Mouse (Mus musculus): ENCODE data around the gene Gm39566. TPM values are rescaled to one million over a fixed set of nuclear protein-coding genes. Genes with fewer than 3 reads are reported as not detected.

Gm39566 gene
- polyA plus RNA-seq, 1 experiment: not detected

DNA sequence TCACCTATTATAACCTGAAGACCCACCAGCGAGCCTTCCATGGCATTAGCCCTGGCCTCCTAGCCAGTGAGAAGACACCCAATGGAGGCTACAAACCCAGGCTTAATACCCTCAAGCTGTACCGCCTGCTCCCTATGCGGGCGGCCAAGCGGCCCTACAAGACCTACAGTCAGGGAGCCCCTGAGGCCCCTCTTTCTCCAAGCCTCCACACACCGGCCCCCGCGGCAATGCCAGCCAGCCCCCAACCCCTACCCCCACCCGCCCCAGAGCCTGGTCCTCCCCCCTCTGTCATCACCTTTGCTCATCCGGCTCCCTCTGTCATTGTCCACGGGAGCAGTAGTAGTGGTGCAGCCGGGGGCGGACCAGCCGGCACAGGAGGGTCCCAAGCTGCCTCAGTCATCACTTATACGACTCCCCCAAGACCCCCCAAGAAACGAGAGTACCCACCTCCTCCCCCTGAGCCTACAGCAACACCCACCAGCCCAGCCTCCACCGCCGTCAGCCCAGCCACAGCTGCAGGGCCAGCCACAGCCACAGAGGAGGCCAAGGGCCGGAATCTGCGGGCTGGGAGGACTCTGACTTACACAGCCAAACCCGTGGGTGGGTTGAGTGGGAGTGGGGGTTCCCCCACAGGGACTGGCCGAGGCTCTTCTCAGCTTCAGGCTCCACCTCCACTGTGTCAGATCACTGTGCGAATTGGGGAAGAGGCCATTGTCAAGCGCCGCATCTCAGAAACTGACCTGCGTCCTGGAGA, 37.4 kb downstream of the Gm39566 start:
- no peak overlapping the region for H3K27ac ChIP-seq (ENCODE audit: insufficient read depth, low read length)

GRCm38 (mm10) chr11:69776488-69776887, 38.6 kb downstream of the Gm39566 start:
- H3K4me1 ChIP-seq (ENCODE audit: control insufficient read depth, insufficient read depth, low read length): peaks cover 6% of the 10 kb centered on the region
- no peaks in the 10 kb centered on the region for H3K27me3 ChIP-seq (ENCODE audit: control insufficient read depth, insufficient read depth, low read length, poor library complexity, severe bottlenecking)
- H3K36me3 ChIP-seq (ENCODE audit: control insufficient read depth, insufficient read depth, low read length, poor library complexity, severe bottlenecking): no peaks in the 10 kb centered on the region
- peak overlapping the region; percentile 19 for H3K9ac ChIP-seq (ENCODE audit: low read depth, poor library complexity, severe bottlenecking)
- TF ChIP-seq CTCF (IDR thresholded peaks at IDR 0.05; ENCODE audit: low read depth, low read length): no peak
- TF ChIP-seq POLR2A (IDR thresholded peaks at IDR 0.05; ENCODE audit: insufficient read depth, low read length): no peak
- no peak for TF ChIP-seq EP300 (IDR thresholded peaks at IDR 0.05; ENCODE audit: insufficient read depth, low read depth, low read length)
- H3K27ac ChIP-seq (ENCODE audit: insufficient read depth, low read length): no peak overlapping the region
- H3K9me3 ChIP-seq (replicated peaks; ENCODE audit: control insufficient read depth, insufficient read depth, low read length, poor library complexity, severe bottlenecking): no peaks in the 10 kb centered on the region
- no peak overlapping the region for H3K4me3 ChIP-seq (ENCODE audit: low read depth, low read length)

More for the DNA sequence above, 37.4 kb downstream of the Gm39566 start:
- no peaks in the 10 kb centered on the region for H3K9me3 ChIP-seq (replicated peaks; ENCODE audit: control insufficient read depth, insufficient read depth, low read length, poor library complexity, severe bottlenecking)
- no peaks in the 10 kb centered on the region for H3K27me3 ChIP-seq (ENCODE audit: control insufficient read depth, insufficient read depth, low read length, poor library complexity, severe bottlenecking)
- no peak overlapping the region for H3K9ac ChIP-seq (ENCODE audit: low read depth, poor library complexity, severe bottlenecking)
- H3K4me1 ChIP-seq (ENCODE audit: control insufficient read depth, insufficient read depth, low read length): peaks cover 6% of the 10 kb centered on the region
- no peaks in the 10 kb centered on the region for H3K36me3 ChIP-seq (ENCODE audit: control insufficient read depth, insufficient read depth, low read length, poor library complexity, severe bottlenecking)
- H3K4me3 ChIP-seq (ENCODE audit: low read depth, low read length): no peak overlapping the region
- TF ChIP-seq POLR2A (IDR thresholded peaks at IDR 0.05; ENCODE audit: insufficient read depth, low read length): no peak
- no peak for TF ChIP-seq CTCF (IDR thresholded peaks at IDR 0.05; ENCODE audit: low read depth, low read length)
- TF ChIP-seq EP300 (IDR thresholded peaks at IDR 0.05; ENCODE audit: insufficient read depth, low read depth, low read length): no peak

- H3K4me1 ChIP-seq (ENCODE audit: control insufficient read depth, insufficient read depth, low read length): peaks cover 6% of the 10 kb centered on the region
- no peaks in the 10 kb centered on the region for H3K36me3 ChIP-seq (ENCODE audit: control insufficient read depth, insufficient read depth, low read length, poor library complexity, severe bottlenecking)
- peak overlapping the region; percentile 21; the same call in 1 of the 2 replicates for H3K4me3 ChIP-seq (ENCODE audit: low read depth, low read length)
- TF ChIP-seq POLR2A (IDR thresholded peaks at IDR 0.05; ENCODE audit: insufficient read depth, low read length) (no peak), EP300 (IDR thresholded peaks at IDR 0.05; ENCODE audit: insufficient read depth, low read depth, low read length) (no peak), CTCF (IDR thresholded peaks at IDR 0.05; ENCODE audit: low read depth, low read length) (no peak)
- H3K27ac ChIP-seq (ENCODE audit: insufficient read depth, low read length): no peak overlapping the region
- no peaks in the 10 kb centered on the region for H3K27me3 ChIP-seq (ENCODE audit: control insufficient read depth, insufficient read depth, low read length, poor library complexity, severe bottlenecking)
- H3K9ac ChIP-seq (ENCODE audit: low read depth, poor library complexity, severe bottlenecking): peak overlapping the region; percentile 19
- H3K9me3 ChIP-seq (replicated peaks; ENCODE audit: control insufficient read depth, insufficient read depth, low read length, poor library complexity, severe bottlenecking): no peaks in the 10 kb centered on the region
These were observed 39.4 kb downstream of the Gm39566 start for GRCm38 (mm10) chr11:69775716-69776115.

DNA sequence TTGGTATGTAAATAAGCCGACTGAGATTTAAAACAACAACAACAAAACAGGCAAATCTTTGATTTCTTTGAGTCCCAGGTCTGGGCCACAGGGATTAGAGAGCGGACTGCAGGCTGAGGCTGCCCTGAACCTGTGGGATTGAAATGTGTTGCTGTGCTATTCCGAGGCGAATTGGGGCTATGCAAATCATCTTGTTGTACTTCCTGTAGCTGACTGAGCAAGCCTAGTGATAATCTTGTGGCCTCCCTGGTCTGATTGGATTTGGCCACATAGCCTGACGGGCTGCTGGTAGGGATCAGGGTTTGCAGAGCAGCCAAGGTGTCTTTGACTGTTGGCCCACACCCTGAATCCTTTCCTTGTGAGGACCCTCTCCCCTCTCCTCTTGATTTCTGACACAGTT, 40.1 kb downstream of the Gm39566 start:
- Histone ChIP-seq H3K9me3 (replicated peaks; ENCODE audit: control insufficient read depth, insufficient read depth, low read length, poor library complexity, severe bottlenecking) (no peaks in the 10 kb centered on the region), H3K4me3 (ENCODE audit: low read depth, low read length) (no peak overlapping the region), H3K36me3 (ENCODE audit: control insufficient read depth, insufficient read depth, low read length, poor library complexity, severe bottlenecking) (no peaks in the 10 kb centered on the region), H3K4me1 (ENCODE audit: control insufficient read depth, insufficient read depth, low read length) (peaks cover 6% of the 10 kb centered on the region), H3K27ac (ENCODE audit: insufficient read depth, low read length) (no peak overlapping the region), H3K9ac (ENCODE audit: low read depth, poor library complexity, severe bottlenecking) (no peak overlapping the region), H3K27me3 (ENCODE audit: control insufficient read depth, insufficient read depth, low read length, poor library complexity, severe bottlenecking) (no peaks in the 10 kb centered on the region)
- TF ChIP-seq CTCF (IDR thresholded peaks at IDR 0.05; ENCODE audit: low read depth, low read length): no peak
- no peak for TF ChIP-seq EP300 (IDR thresholded peaks at IDR 0.05; ENCODE audit: insufficient read depth, low read depth, low read length)
- TF ChIP-seq POLR2A (IDR thresholded peaks at IDR 0.05; ENCODE audit: insufficient read depth, low read length): no peak

GRCm38 (mm10) chr11:69767625-69767909, 47.5 kb downstream of the Gm39566 start:
- Histone ChIP-seq H3K4me3 (ENCODE audit: low read depth, low read length) (no peak overlapping the region), H3K9ac (ENCODE audit: low read depth, poor library complexity, severe bottlenecking) (no peak overlapping the region), H3K27ac (ENCODE audit: insufficient read depth, low read length) (no peak overlapping the region), H3K36me3 (ENCODE audit: control insufficient read depth, insufficient read depth, low read length, poor library complexity, severe bottlenecking) (no peaks in the 10 kb centered on the region), H3K27me3 (ENCODE audit: control insufficient read depth, insufficient read depth, low read length, poor library complexity, severe bottlenecking) (no peaks in the 10 kb centered on the region), H3K9me3 (replicated peaks; ENCODE audit: control insufficient read depth, insufficient read depth, low read length, poor library complexity, severe bottlenecking) (no peaks in the 10 kb centered on the region), H3K4me1 (ENCODE audit: control insufficient read depth, insufficient read depth, low read length) (no peaks in the 10 kb centered on the region)
- TF ChIP-seq CTCF (IDR thresholded peaks at IDR 0.05; ENCODE audit: low read depth, low read length) (no peak), POLR2A (IDR thresholded peaks at IDR 0.05; ENCODE audit: insufficient read depth, low read length) (no peak), EP300 (IDR thresholded peaks at IDR 0.05; ENCODE audit: insufficient read depth, low read depth, low read length) (no peak)

- no peak overlapping the region for H3K27ac ChIP-seq (ENCODE audit: insufficient read depth, low read length)
- no peaks in the 10 kb centered on the region for H3K4me1 ChIP-seq (ENCODE audit: control insufficient read depth, insufficient read depth, low read length)
- H3K36me3 ChIP-seq (ENCODE audit: control insufficient read depth, insufficient read depth, low read length, poor library complexity, severe bottlenecking): no peaks in the 10 kb centered on the region
- peak overlapping the region; percentile 16; the same call in 1 of the 2 replicates for H3K4me3 ChIP-seq (ENCODE audit: low read depth, low read length)
- no peaks in the 10 kb centered on the region for H3K27me3 ChIP-seq (ENCODE audit: control insufficient read depth, insufficient read depth, low read length, poor library complexity, severe bottlenecking)
- H3K9me3 ChIP-seq (replicated peaks; ENCODE audit: control insufficient read depth, insufficient read depth, low read length, poor library complexity, severe bottlenecking): no peaks in the 10 kb centered on the region
- TF ChIP-seq EP300 (IDR thresholded peaks at IDR 0.05; ENCODE audit: insufficient read depth, low read depth, low read length) (no peak), CTCF (IDR thresholded peaks at IDR 0.05; ENCODE audit: low read depth, low read length) (no peak), POLR2A (IDR thresholded peaks at IDR 0.05; ENCODE audit: insufficient read depth, low read length) (no peak)
- H3K9ac ChIP-seq (ENCODE audit: low read depth, poor library complexity, severe bottlenecking): no peak overlapping the region
These were observed 48.0 kb downstream of the Gm39566 start for GRCm38 (mm10) chr11:69766872-69767624.
